Mouse (Mus musculus): Measurements from ENCODE around the gene Gcn1l1. TPM values are rescaled to one million over a fixed set of nuclear protein-coding genes. Genes with fewer than 3 reads are reported as not detected.
A peak's percentile ranks its signal among the peaks of the same experiment; 100 is the strongest.
"Not testable (repeated sequence)": the region's sequence is repeated elsewhere in the genome, so short reads cannot be mapped to it uniquely, and the experiment has no call there.

Gene Gcn1l1
- polyA plus RNA-seq, 1 experiment from 2014 or later, result 58.8 TPM

DNA sequence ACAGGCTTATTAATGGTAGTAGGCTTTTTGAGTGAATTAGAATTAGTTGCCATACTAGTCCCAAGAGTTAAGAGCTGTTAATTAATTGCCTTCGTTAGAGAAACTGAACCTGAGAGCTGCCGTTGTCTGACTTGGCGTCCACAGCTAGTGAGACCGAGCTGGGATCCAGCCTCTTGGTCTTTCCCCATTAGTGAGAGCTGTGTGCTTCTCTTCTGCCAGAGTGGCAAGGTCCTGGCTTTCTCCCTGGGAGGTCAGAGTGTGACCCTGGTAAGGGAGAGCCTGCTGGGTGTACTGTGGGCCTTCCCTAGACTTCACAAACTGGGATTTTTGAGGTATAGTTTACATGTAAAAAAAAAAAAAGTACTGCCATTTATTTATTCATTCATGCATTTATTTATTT is 4.7 kb downstream of the Gcn1l1 start:
- Histone ChIP-seq H3K4me2 (0 out of 2 replicates have a peak overlapping the region, but pooled peaks have one; percentile 18), H3K4me1 (ENCODE audit: insufficient read depth) (0 out of 2 replicates have a peak, but pooled peaks cover 6% of the 10 kb centered on the region), H3K9ac (no peak overlapping the region), H3K27ac (ENCODE audit: low read depth) (peak overlapping the region; percentile 80), H3K36me3 (ENCODE audit: insufficient read depth) (peaks cover 40% of the 10 kb centered on the region), H3K9me3 (ENCODE audit: low read depth, low read length) (no peaks in the 10 kb centered on the region), H3K27me3 (ENCODE audit: insufficient read depth, low read length) (no peaks in the 10 kb centered on the region), H3K4me3 (ENCODE audit: low read depth, low read length) (no peak overlapping the region)
- DNase-seq, result no peak
- no peak for TF ChIP-seq CTCF (IDR thresholded peaks at IDR 0.05; ENCODE audit: low read depth)
- no peak for ATAC-seq (ENCODE audit: insufficient read depth)
- WGBS, result 79% methylated on average over 4 of the region's 4 CpGs

DNA sequence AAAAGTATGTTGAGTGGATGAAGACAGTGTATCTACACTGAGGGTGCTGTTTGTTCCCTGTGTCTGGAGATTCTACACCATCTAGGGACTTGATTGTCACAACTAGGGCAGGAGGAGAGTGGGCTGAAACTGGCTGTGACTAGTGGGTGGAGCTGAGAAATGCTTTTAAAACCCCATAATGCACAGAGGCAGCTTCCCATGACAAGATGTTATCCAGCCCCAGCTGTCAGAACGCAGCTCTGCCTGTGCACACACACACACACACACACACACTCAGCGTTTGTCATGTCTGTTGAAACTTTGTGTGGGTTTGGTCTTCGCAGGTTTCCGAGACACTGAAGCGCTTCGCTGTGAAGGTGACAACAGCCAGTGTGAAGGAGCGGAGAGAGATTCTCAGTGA is 6.0 kb downstream of the Gcn1l1 start:
- no peak for TF ChIP-seq CTCF (IDR thresholded peaks at IDR 0.05; ENCODE audit: low read depth)
- H3K4me3 ChIP-seq (ENCODE audit: low read depth, low read length), result no peak overlapping the region
- no peak overlapping the region for H3K27ac ChIP-seq (ENCODE audit: low read depth)
- no peak for DNase-seq
- no peaks in the 10 kb centered on the region for H3K9me3 ChIP-seq (ENCODE audit: low read depth, low read length)
- peaks cover 53% of the 10 kb centered on the region for H3K36me3 ChIP-seq (ENCODE audit: insufficient read depth)
- WGBS, result 93% methylated on average over 7 of the region's 7 CpGs
- no peak for ATAC-seq (ENCODE audit: insufficient read depth)
- no peaks in the 10 kb centered on the region for H3K27me3 ChIP-seq (ENCODE audit: insufficient read depth, low read length)
- 0 out of 2 replicates have a peak, but pooled peaks cover 6% of the 10 kb centered on the region for H3K4me1 ChIP-seq (ENCODE audit: insufficient read depth)
- no peak overlapping the region for H3K4me2 ChIP-seq
- no peak overlapping the region for H3K9ac ChIP-seq

DNA sequence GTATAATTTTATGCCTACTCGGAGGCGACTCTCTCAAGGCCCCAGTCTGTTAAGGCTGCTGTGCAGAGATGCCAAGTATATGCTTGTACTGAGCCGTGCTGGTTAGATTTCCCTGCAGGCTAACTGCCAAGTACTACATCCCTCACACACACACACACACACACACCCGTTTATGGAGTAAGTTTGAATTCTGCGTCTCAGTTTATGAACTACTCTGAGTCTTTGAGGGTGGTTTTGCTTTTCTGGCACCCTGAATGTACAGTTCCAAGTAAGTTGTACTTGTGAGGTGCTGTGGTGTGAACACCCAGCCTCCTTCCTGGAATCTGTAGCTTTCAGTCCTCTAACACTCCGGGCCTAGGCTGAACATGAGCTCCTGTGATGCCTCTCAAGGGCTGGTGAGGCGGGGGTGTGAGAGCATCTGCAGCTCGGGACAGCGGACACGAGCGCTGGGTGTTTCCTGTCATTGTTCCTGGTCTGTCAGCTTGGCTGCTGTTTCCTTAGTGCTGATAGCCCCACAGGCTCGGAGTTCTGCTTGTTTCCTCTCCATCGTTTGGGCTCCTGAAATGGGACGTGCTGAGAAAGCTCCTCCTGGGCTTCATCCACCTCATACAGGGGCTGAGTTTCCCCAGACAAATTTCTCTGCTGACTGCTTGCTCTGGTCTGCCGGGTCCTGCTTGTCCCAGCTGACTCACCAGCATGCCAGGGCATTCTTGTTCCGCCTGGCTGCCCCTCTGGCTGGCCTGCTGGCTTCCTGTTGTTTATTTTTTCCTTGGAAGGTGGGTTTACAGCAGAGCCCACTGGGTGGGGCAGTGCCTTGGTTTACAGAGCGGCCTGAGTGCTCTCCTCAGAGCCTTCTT is 7.9 kb downstream of the Gcn1l1 start:
- H3K9me3 ChIP-seq (ENCODE audit: low read depth, low read length), result no peaks in the 10 kb centered on the region
- no peak for TF ChIP-seq CTCF (IDR thresholded peaks at IDR 0.05; ENCODE audit: low read depth)
- H3K4me2 ChIP-seq, result peak overlapping the region; percentile 29; the same call in 1 of the 2 replicates
- 0 out of 2 replicates have a peak, but pooled peaks cover 6% of the 10 kb centered on the region for H3K4me1 ChIP-seq (ENCODE audit: insufficient read depth)
- no peak overlapping the region for H3K4me3 ChIP-seq (ENCODE audit: low read depth, low read length)
- H3K9ac ChIP-seq, result peak overlapping the region; percentile 9; the same call in 1 of the 2 replicates
- 47% methylated on average over 17 of the region's 17 CpGs for WGBS
- DNase-seq, result peak; percentile 63
- H3K27ac ChIP-seq (ENCODE audit: low read depth), result peak overlapping the region; percentile 84
- ATAC-seq (ENCODE audit: insufficient read depth), result peak; percentile 55; the same call in 1 of the 2 replicates
- H3K27me3 ChIP-seq (ENCODE audit: insufficient read depth, low read length), result no peaks in the 10 kb centered on the region
- H3K36me3 ChIP-seq (ENCODE audit: insufficient read depth), result peaks cover 71% of the 10 kb centered on the region

DNA sequence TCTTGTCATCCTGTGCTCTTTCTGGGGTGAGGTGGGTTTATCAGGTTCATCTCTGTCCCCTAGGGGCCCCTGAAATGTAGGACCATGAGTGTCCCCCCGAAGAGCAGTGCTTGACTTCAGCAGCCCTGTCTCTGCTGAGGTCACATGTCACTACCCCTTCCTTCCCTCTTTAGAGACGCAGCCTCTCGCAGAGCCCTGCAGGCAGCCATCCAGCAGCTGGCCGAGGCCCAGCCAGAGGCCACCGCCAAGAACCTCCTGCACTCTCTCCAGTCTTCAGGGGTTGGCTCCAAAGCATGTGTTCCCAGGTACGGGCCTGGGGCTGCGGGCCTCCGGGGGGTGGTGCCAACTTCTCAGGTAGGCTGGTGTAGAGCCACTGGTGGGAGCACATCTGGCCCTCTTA is 9.9 kb downstream of the Gcn1l1 start:
- DNase-seq, result no peak
- no peaks in the 10 kb centered on the region for H3K27me3 ChIP-seq (ENCODE audit: insufficient read depth, low read length)
- H3K4me1 ChIP-seq (ENCODE audit: insufficient read depth), result no peaks in the 10 kb centered on the region
- H3K36me3 ChIP-seq (ENCODE audit: insufficient read depth), result peaks cover 87% of the 10 kb centered on the region
- H3K4me3 ChIP-seq (ENCODE audit: low read depth, low read length), result no peak overlapping the region
- H3K27ac ChIP-seq (ENCODE audit: low read depth), result no peak overlapping the region
- 84% methylated on average over 8 of the region's 8 CpGs for WGBS
- H3K4me2 ChIP-seq, result no peak overlapping the region
- no peaks in the 10 kb centered on the region for H3K9me3 ChIP-seq (ENCODE audit: low read depth, low read length)
- no peak for ATAC-seq (ENCODE audit: insufficient read depth)
- no peak for TF ChIP-seq CTCF (IDR thresholded peaks at IDR 0.05; ENCODE audit: low read depth)
- H3K9ac ChIP-seq, result no peak overlapping the region

DNA sequence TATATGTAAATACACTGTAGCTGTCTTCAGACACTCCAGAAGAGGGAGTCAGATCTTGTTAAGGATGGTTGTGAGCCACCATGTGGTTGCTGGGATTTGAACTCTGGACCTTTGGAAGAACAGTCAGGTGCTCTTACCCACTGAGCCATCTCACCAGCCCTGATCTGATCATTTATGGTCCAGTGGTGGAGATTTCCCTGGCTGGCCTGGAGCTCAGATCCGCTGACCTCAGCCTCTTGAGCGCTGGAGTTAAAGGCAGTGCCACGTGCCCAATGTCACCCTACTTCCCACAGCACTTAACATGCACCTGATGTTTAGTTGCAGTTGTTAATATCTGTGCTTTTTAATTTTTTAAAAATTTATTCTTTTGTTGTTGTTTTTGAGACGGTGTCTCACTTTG is 12.6 kb downstream of the Gcn1l1 start:
- H3K27me3 ChIP-seq (ENCODE audit: insufficient read depth, low read length); H3K4me2 ChIP-seq; H3K9me3 ChIP-seq (ENCODE audit: low read depth, low read length); DNase-seq; H3K27ac ChIP-seq (ENCODE audit: low read depth); H3K4me3 ChIP-seq (ENCODE audit: low read depth, low read length); ATAC-seq (ENCODE audit: insufficient read depth); H3K9ac ChIP-seq; H3K4me1 ChIP-seq (ENCODE audit: insufficient read depth): not testable (repeated sequence)
- WGBS, result 91% methylated on average over 4 of the region's 4 CpGs
- peaks cover 98% of the 10 kb centered on the region for H3K36me3 ChIP-seq (ENCODE audit: insufficient read depth)

DNA sequence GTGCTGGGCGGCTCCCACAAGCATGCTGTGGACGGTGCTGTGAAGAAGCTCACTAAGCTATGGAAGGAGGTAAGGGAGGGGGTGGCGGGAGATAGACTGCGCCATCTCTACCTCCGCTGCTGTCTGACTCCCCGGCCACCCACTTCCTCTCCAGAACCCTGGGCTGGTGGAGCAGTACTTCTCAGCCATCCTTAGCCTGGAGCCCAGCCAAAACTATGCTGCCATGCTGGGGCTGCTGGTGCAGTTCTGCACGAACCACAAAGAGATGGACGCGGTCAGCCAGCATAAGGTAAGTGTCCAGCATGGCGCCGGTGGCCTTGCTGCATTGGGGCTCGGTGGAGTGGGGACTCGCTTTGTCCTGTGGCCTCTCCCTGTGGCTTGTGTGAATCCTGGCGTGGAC is 13.9 kb downstream of the Gcn1l1 start:
- peaks cover 98% of the 10 kb centered on the region for H3K36me3 ChIP-seq (ENCODE audit: insufficient read depth)
- no peak overlapping the region for H3K4me2 ChIP-seq
- no peaks in the 10 kb centered on the region for H3K4me1 ChIP-seq (ENCODE audit: insufficient read depth)
- DNase-seq (no peak), ATAC-seq (ENCODE audit: insufficient read depth) (no peak)
- 90% methylated on average over 14 of the region's 14 CpGs for WGBS
- H3K4me3 ChIP-seq (ENCODE audit: low read depth, low read length), result no peak overlapping the region
- no peak for TF ChIP-seq CTCF (IDR thresholded peaks at IDR 0.05; ENCODE audit: low read depth)
- H3K27me3 ChIP-seq (ENCODE audit: insufficient read depth, low read length), result no peaks in the 10 kb centered on the region
- no peak overlapping the region for H3K9ac ChIP-seq
- H3K27ac ChIP-seq (ENCODE audit: low read depth), result no peak overlapping the region
- peaks cover 8% of the 10 kb centered on the region; the same call in 1 of the 2 replicates for H3K9me3 ChIP-seq (ENCODE audit: low read depth, low read length)

DNA sequence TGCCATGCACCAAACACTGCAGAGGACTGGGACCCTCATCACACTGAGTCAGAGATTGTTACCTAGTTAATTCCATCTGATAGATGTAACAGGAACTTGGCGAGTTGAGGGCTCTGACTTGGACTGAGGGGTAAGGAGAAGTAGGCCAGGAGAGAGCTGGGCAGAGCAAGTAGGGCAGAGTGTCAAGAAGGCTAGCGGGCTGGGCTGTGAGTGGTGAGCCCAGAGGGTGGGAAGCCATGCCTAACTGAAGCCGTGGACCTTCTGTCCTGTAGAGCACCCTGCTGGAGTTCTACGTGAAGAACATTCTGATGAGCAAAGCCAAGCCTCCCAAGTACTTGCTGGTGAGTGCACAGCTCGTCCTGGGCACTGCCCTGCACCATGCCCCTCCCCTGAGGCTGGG is 14.3 kb downstream of the Gcn1l1 start:
- TF ChIP-seq CTCF (IDR thresholded peaks at IDR 0.05; ENCODE audit: low read depth), result no peak
- ATAC-seq (ENCODE audit: insufficient read depth), result no peak
- WGBS, result 93% methylated on average over 5 of the region's 5 CpGs

More for the DNA sequence above, 14.3 kb downstream of the Gcn1l1 start:
- Histone ChIP-seq H3K4me1 (ENCODE audit: insufficient read depth) (no peaks in the 10 kb centered on the region), H3K4me3 (ENCODE audit: low read depth, low read length) (no peak overlapping the region), H3K9ac (no peak overlapping the region), H3K27me3 (ENCODE audit: insufficient read depth, low read length) (no peaks in the 10 kb centered on the region), H3K36me3 (ENCODE audit: insufficient read depth) (peaks cover 98% of the 10 kb centered on the region), H3K4me2 (no peak overlapping the region), H3K9me3 (ENCODE audit: low read depth, low read length) (peaks cover 8% of the 10 kb centered on the region; the same call in 1 of the 2 replicates), H3K27ac (ENCODE audit: low read depth) (no peak overlapping the region)
- no peak for DNase-seq

Data from lung, embryonic 14.5 days (tissue).